Mouse (Mus musculus): Measurements from ENCODE around the gene Ing2.

DNA sequence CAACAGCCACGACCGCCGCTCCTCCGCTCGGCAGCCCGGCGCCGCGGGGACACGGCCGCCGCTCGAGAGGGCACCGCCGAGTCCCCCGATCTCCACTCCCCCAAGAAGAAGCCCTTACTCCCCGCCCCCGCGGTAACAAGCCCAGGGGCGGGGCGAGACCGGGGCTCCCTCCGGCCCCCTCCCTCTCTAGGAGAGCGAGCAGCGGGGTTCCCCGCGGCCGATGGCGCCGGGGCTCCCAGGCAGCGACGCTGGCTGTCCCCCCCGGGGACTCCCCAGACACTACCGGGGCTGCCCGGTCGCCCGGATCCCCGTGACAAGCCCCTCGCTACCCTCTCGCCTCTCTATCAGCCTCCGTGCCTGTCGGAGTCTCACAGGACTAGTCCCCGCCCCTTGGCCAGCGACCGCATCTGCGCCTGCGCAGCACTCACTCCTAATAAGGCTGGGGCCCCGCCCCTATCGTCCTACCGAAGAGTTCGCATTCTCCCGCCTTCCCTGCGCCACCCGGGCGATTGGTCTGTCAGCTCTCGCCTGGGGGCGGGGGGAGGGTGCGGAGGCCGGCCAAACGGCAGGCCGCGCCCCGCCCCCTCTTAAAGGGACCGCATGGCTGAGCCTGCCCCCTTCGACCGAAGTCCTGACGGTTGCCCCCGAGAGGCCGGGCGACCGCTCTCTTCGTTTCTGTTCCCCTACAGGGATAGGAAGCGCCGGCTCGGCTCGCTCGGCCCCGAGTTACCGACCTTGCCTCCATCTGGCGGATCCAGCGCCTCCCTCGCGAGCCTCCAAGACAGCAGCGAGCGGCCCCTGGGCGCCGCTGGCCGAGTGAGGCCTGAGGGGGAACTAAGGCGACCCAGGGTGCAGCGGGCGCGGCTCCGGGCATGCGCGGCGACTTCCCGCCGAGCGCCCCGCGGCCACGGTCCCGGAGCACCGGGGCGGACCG is at the start of gene Ing2:
- no peak for TF ChIP-seq CTCF (IDR thresholded peaks at IDR 0.05; ENCODE audit: low read depth, low read length)
- TF ChIP-seq GATA1 (IDR thresholded peaks at IDR 0.05; ENCODE audit: borderline replicate concordance, low read length), result no peak
- no peak for TF ChIP-seq TAL1 (conservative IDR thresholded peaks at IDR 0.05; ENCODE audit: low read depth, low read length)
- TF ChIP-seq GATA2 (IDR thresholded peaks at IDR 0.05; ENCODE audit: borderline replicate concordance, low read depth, low read length), result no peak
- no peak for TF ChIP-seq POLR2AphosphoS5 (IDR thresholded peaks at IDR 0.05; ENCODE audit: insufficient replicate concordance, low read depth, low read length)

Measured in G1E (cell line).